Mouse (Mus musculus) liver, embryonic 14.5 days (tissue): ENCODE measurements around the gene Vmp1. TPM values are rescaled to one million over a fixed set of nuclear protein-coding genes. Genes with fewer than 3 reads are reported as not detected.

ENCODE experiments used
- ATAC-seq: fragments of 200-750 bp; cut with Nextera tagmentation; 2 replicates; pipeline ENCODE4 v1.8.0; 2017; ENCODE audit warnings: moderate number of reproducible peaks, mild to moderate bottlenecking, moderate library complexity; ENCODE audit not compliant: insufficient read depth
- DNase-seq, 3 experiments: peaks; one replicate each; pipeline ENCODE4 v3.0.0-alpha.2; 2012 to 2013; ENCODE audit warnings: low read depth in 3 of 3, low spot score in 3 of 3
- H3K27ac ChIP-seq: fragments of 300-500 bp; sonication (generic); 2 replicates; pipeline ENCODE4 v1.5.1; 2014; ENCODE audit warnings: moderate library complexity, mild to moderate bottlenecking, control low read depth, inconsistent platforms
- H3K27me3 ChIP-seq: fragments of 300-500 bp; sonication (generic); 2 replicates; pipeline ENCODE4 v1.6.1; 2014; ENCODE audit warnings: mild to moderate bottlenecking, low read length, moderate library complexity; ENCODE audit not compliant: control insufficient read depth, insufficient read depth
- H3K36me3 ChIP-seq: fragments of 300-500 bp; sonication (generic); replicated peaks from 2 replicates; pipeline ENCODE4 v1.6.1; 2014; ENCODE audit warnings: low read depth; ENCODE audit not compliant: control insufficient read depth, insufficient read depth
- H3K4me1 ChIP-seq, 2 experiments: fragments of 200-500 bp in 1 of 2; fragments of 300-500 bp in 1 of 2; sonication (generic) in 1 of 2; replicated peaks; 2 replicates each; pipeline ENCODE4 v1.6.1; 2012 to 2014; ENCODE audit warnings: antibody characterized with exemption in 1 of 2, inconsistent platforms in 1 of 2, low read length in 1 of 2; ENCODE audit not compliant: control insufficient read depth in 2 of 2, insufficient read depth in 2 of 2
- H3K4me2 ChIP-seq: fragments of 300-500 bp; sonication (generic); 2 replicates; pipeline ENCODE4 v1.6.1; 2014; ENCODE audit warnings: low read depth, mild to moderate bottlenecking, control low read depth, moderate library complexity
- H3K4me3 ChIP-seq, 2 experiments: fragments of 200-500 bp in 1 of 2; fragments of 300-500 bp in 1 of 2; sonication (generic) in 1 of 2; 2 replicates each; pipeline ENCODE4 v1.5.1; 2012 to 2014; ENCODE audit warnings: low read depth in 2 of 2, low read length in 2 of 2, mild to moderate bottlenecking in 2 of 2, control low read depth in 1 of 2, inconsistent platforms in 1 of 2, moderate library complexity in 1 of 2; ENCODE audit not compliant: insufficient read depth in 1 of 2
- H3K9ac ChIP-seq: fragments of 300-500 bp; sonication (generic); replicated peaks from 2 replicates; pipeline ENCODE4 v1.6.1; 2014; ENCODE audit warnings: mild to moderate bottlenecking, control low read depth, moderate library complexity
- H3K9me3 ChIP-seq: fragments of 300-500 bp; sonication (generic); 2 replicates; pipeline ENCODE4 v1.6.1; 2016; ENCODE audit warnings: low read length, mixed read lengths; ENCODE audit not compliant: control insufficient read depth
- CTCF ChIP-seq: IDR thresholded peaks from 2 replicates; pipeline ENCODE4 v1.5.1; 2016; ENCODE audit warnings: antibody characterized with exemption, low read depth, control low read depth
- EP300 ChIP-seq: IDR thresholded peaks from 2 replicates; pipeline ENCODE4 v1.6.1; 2016; ENCODE audit warnings: antibody characterized with exemption, low read depth
- WGBS: fragments of 180-500 bp; shearing (Covaris S2); extraction: QIAGEN DNeasy Blood & Tissue Kit; methylation state at CpG from one replicate; pipeline ENCODE4 v1.1.7; 2014; ENCODE audit not compliant: insufficient replicate concordance; 5-methylcytosine and 5-hydroxymethylcytosine counted together
- polyA plus RNA-seq, 2 experiments: library from polyadenylated mRNA; depleted of rRNA in 1 of 2; stranded (reverse) in 1 of 2; unstranded in 1 of 2; fragments of >200 nt; fragmentation: Nextera tagmentation in 1 of 2; extraction: Ambion mirVana in 1 of 2; gene quantifications; 2 replicates each; pipeline versions ENCODE4 v1.2.1 to v1.2.3; 2012 to 2014

Vmp1 gene
- polyA plus RNA-seq, 2 experiments: 33.1 to 94.2 TPM

DNA sequence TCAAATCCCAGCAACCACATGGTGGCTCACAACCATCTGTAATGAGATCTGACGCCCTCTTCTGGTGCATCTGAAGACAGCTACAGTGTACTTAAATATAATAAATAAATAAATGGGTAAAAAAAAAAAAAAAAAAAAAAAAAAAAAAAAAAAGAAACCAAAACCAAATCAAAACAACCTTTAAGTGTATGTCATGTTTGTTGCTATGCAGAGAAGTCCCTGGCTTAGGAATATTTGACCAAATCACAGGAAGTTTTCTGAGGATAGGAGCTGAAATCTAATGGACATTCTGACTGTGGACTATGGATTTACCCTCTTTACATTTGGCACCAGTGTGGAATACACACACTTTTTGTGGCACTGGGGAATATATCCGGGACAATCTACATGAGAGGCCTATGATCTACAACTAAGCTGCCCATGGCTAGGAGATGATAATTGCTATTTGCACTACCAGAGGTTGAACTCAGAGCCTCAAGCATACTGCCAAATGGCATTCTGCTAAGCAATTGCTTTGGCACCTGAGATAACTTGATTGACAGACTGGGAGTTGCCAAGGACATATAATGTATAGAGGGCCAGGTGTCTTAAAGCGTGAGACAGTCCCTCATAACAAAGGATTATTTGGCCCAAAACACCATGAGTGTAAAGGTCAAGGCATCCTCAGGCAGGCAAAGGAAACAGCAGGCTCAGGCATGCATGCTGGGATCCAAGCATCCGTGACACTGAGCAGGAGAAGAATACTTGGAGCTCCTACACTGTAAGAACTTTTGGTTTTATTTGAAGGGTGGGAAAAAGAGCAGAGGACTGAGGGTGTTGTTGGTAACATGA is 84.0 kb downstream of the Vmp1 start:
- H3K4me1 ChIP-seq: peaks cover 0 to 6% of the 10 kb centered on the region in 2 experiments; a peak in 3 of 4 replicates
- TF ChIP-seq CTCF: no peak
- no peak for TF ChIP-seq EP300
- ATAC-seq: no peak
- no peak overlapping the region for H3K4me2 ChIP-seq
- H3K4me3 ChIP-seq: no peak overlapping the region
- no peak overlapping the region for H3K9ac ChIP-seq
- no peaks in the 10 kb centered on the region for H3K9me3 ChIP-seq
- H3K27me3 ChIP-seq: no peaks in the 10 kb centered on the region
- 65% methylated on average over 4 of the region's 4 CpGs for WGBS
- DNase-seq: no peak
- H3K36me3 ChIP-seq: peaks cover 9% of the 10 kb centered on the region; the same call in 1 of the 2 replicates
- no peak overlapping the region for H3K27ac ChIP-seq

DNA sequence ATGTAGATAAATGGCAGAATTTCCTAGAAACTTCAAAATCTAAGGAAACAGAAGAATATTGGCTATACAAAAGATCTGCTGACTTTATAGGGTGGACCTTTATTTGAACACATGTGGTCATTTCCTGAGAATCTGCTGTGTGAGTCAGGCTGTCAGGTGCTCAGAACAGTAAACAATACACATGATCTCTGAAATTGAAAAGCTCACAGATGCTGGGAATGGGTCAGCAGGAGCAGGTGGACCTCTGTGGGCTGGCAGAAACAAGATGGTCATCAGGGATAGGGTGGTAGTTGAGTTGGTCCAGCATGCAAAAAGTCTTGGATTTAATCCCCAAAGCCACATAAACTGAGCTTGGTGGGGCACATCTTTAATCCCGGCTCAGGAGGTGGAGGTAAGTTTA is 85.1 kb downstream of the Vmp1 start:
- H3K27ac ChIP-seq: no peak overlapping the region
- WGBS: 70% methylated on average over 1 of the region's 1 CpGs

DNA sequence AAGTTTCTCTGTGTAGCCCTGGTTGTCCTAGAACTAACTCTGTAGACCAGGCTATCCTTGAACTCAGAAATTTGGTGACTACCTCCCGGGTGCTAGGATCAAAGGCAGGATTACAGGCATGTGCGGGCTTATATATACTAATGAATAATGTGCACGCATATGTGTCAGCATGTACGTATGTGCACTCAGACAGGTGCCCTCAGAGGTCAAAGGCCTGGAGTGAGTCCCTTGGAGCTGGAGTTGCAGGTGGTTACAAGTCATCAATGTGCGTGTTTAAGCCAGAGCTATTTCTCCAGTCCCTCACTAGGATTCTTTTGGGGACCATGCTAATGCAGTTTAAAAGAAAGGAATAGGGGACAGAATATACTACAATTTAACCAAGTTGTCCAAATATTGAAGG is 85.5 kb downstream of the Vmp1 start:
- TF ChIP-seq EP300 (no peak), CTCF (no peak)
- peaks cover 4 to 10% of the 10 kb centered on the region in 2 experiments for H3K4me1 ChIP-seq
- H3K27ac ChIP-seq: no peak overlapping the region
- DNase-seq: no peak
- H3K27me3 ChIP-seq: no peaks in the 10 kb centered on the region
- H3K4me2 ChIP-seq: no peak overlapping the region
- H3K9ac ChIP-seq: no peak overlapping the region
- H3K36me3 ChIP-seq: peaks cover 13% of the 10 kb centered on the region; the same call in 1 of the 2 replicates
- ATAC-seq: no peak
- WGBS: 88% methylated on average over 5 of the region's 5 CpGs
- no peaks in the 10 kb centered on the region for H3K9me3 ChIP-seq
- H3K4me3 ChIP-seq: no peak overlapping the region

More for the DNA sequence above, 85.1 kb downstream of the Vmp1 start:
- Histone ChIP-seq H3K36me3 (peaks cover 13% of the 10 kb centered on the region; the same call in 1 of the 2 replicates), H3K9ac (no peak overlapping the region), H3K9me3 (no peaks in the 10 kb centered on the region), H3K4me3 (no peak overlapping the region), H3K4me2 (no peak overlapping the region), H3K27me3 (no peaks in the 10 kb centered on the region), H3K4me1 (peaks cover 4 to 8% of the 10 kb centered on the region in 2 experiments; a peak in 3 of 4 replicates)
- TF ChIP-seq CTCF (no peak), EP300 (no peak)
- DNase-seq (no peak), ATAC-seq (no peak)

DNA sequence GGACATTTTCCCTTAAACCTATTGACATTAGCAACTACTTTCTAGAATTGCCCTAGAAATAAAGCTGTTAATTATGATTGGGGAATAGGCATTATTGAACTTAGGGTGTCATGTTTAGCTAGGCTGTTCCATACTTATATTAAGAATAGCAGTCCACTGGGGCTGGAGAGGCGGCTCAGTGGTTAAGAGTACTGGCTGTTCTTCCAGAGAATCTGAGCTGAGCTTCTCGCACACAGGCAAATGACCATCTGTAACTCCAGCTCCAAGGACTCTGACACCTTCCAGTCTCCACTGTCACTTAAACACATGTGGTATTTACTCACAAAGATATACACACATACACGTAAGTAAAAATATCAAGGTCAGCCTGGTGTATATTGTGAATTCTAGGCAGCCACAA is 86.7 kb downstream of the Vmp1 start:
- Histone ChIP-seq H3K27ac (no peak overlapping the region), H3K27me3 (no peaks in the 10 kb centered on the region), H3K4me3 (no peak overlapping the region), H3K4me2 (no peak overlapping the region), H3K36me3 (peaks cover 13% of the 10 kb centered on the region; the same call in 1 of the 2 replicates), H3K4me1 (peaks cover 10 to 20% of the 10 kb centered on the region in 2 experiments), H3K9me3 (no peaks in the 10 kb centered on the region), H3K9ac (no peak overlapping the region)
- no peak for DNase-seq
- ATAC-seq: no peak
- TF ChIP-seq EP300 (no peak), CTCF (no peak)
- WGBS: 82% methylated on average over 3 of the region's 3 CpGs

DNA sequence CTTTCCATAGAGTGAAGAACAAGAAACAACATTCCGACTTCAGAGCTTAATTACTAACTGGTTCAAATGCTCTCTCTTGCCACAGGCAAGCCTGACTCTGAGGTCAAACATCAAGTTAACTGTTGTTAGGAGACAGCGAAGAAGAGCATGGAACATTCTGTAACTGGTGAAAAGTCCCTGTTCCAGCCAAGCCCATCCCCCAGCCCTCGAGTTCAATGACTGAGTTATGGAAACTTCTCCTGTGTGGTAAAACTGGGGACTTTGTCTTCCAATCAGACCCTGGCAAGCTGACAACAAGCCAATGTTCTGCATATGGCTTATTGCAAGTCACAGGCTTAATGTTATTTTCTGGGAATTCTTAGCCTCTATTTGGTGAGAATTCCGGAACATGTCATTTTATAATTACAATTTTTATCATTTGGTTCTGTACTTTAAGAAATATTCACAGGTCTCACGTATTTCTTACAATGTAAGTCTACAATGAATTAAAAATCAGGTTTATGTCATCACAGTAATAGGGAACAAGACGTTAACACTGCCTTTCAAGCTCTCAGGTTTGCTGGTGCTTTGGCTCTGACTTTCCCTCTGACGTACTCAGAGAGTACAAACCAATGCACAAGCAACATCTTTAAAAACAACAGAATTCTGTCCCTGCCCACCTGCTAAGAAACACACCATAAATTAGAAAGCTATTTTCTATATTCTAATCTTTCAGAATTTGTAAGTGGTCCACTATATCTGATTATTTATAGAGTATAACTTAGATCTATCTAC is 87.3 kb downstream of the Vmp1 start:
- TF ChIP-seq EP300 (no peak), CTCF (no peak)
- Histone ChIP-seq H3K27me3 (no peaks in the 10 kb centered on the region), H3K27ac (no peak overlapping the region), H3K9ac (no peak overlapping the region), H3K9me3 (no peaks in the 10 kb centered on the region), H3K4me2 (no peak overlapping the region), H3K36me3 (peaks cover 13% of the 10 kb centered on the region; the same call in 1 of the 2 replicates), H3K4me1 (peaks cover 15 to 22% of the 10 kb centered on the region in 2 experiments), H3K4me3 (no peak overlapping the region)
- WGBS: 70% methylated on average over 7 of the region's 7 CpGs
- no peak for DNase-seq
- ATAC-seq: no peak
